Mouse (Mus musculus): ENCODE measurements around the gene Fpr3. TPM values are rescaled to one million over a fixed set of nuclear protein-coding genes. Genes with fewer than 3 reads are reported as not detected.

Fpr3 gene
- polyA plus RNA-seq, 1 experiment from 2014 or later = not detected

- 76% methylated on average over 1 of the region's 1 CpGs for WGBS
- H3K36me3 ChIP-seq = 0 out of 2 replicates have a peak, but pooled peaks cover 6% of the 10 kb centered on the region
- H3K9me3 ChIP-seq = no peaks in the 10 kb centered on the region
- H3K4me1 ChIP-seq = peaks cover 13% of the 10 kb centered on the region
- no peak overlapping the region for H3K4me2 ChIP-seq (replicated peaks)
- ATAC-seq (ENCODE audit: insufficient number of reproducible peaks, insufficient read depth, low FRiP score, low TSS enrichment) = no peak
- H3K4me3 ChIP-seq = no peak overlapping the region
- no peak overlapping the region for H3K27ac ChIP-seq
- no peaks in the 10 kb centered on the region for H3K27me3 ChIP-seq
- H3K9ac ChIP-seq = no peak overlapping the region
Measured at GRCm38 (mm10) chr17:17856612-17857011, 31.0 kb upstream of the Fpr3 start.

DNA sequence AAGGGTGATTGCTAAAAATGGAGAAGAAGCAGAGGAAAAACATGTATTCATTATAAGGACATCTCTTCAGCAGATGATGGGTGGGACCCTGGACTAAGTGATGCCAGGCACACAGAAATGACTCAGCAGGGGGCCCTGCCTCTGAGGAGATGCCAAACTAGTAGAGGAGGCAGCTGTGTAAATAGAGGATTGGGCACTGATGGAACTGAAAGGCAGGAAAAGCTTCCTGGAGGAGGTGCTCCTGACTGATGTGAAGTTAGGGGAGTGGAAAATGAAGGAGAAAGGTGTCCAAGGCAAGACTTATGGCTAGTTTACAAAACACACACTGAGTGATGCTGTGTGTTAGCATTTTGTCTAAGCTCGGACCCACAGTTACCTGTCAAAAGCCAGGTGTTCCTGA is 30.2 kb upstream of the Fpr3 start:
- Histone ChIP-seq H3K27ac (no peak overlapping the region), H3K9ac (no peak overlapping the region), H3K36me3 (peaks cover 10% of the 10 kb centered on the region; the same call in 1 of the 2 replicates), H3K4me1 (peaks cover 13% of the 10 kb centered on the region), H3K27me3 (no peaks in the 10 kb centered on the region), H3K4me2 (replicated peaks) (no peak overlapping the region), H3K4me3 (no peak overlapping the region), H3K9me3 (no peaks in the 10 kb centered on the region)
- 100% methylated on average over 1 of the region's 1 CpGs for WGBS
- no peak for ATAC-seq (ENCODE audit: insufficient number of reproducible peaks, insufficient read depth, low FRiP score, low TSS enrichment)

DNA sequence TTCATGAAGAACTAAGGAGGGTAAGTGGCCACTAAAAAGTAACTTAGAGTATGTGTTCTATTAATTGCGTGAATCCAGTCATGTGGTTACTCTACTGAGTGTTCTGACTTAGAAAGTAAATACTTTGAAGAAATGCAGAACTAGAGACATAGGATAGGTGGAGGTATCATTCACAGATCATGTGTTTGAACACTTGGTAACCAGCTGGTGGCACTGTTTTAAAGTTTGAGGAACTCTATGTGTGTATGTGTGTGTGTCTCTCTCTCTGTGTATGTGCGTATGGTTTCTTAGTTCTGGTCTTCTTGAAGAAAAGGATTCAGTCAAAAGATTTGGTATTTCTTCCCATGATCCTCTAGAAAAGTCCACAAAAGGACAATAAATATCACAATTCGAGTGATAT is 27.5 kb upstream of the Fpr3 start:
- WGBS = 78% methylated on average over 3 of the region's 3 CpGs

GRCm38 (mm10) chr17:17862360-17862759 is 25.3 kb upstream of the Fpr3 start:
- Histone ChIP-seq H3K27me3 (no peaks in the 10 kb centered on the region), H3K4me2 (replicated peaks) (no peak overlapping the region), H3K9me3 (no peaks in the 10 kb centered on the region), H3K9ac (no peak overlapping the region), H3K36me3 (peaks cover 19% of the 10 kb centered on the region), H3K4me1 (no peaks in the 10 kb centered on the region), H3K27ac (no peak overlapping the region), H3K4me3 (no peak overlapping the region)
- ATAC-seq (ENCODE audit: insufficient number of reproducible peaks, insufficient read depth, low FRiP score, low TSS enrichment) = no peak
- WGBS = 70% methylated on average over 1 of the region's 1 CpGs

More for the DNA sequence above, 27.5 kb upstream of the Fpr3 start:
- Histone ChIP-seq H3K4me2 (replicated peaks) (no peak overlapping the region), H3K27ac (no peak overlapping the region), H3K9ac (no peak overlapping the region), H3K4me3 (no peak overlapping the region), H3K27me3 (no peaks in the 10 kb centered on the region), H3K4me1 (peaks cover 7% of the 10 kb centered on the region), H3K36me3 (peaks cover 19% of the 10 kb centered on the region), H3K9me3 (no peaks in the 10 kb centered on the region)
- no peak for ATAC-seq (ENCODE audit: insufficient number of reproducible peaks, insufficient read depth, low FRiP score, low TSS enrichment)

GRCm38 (mm10) chr17:17865168-17865567 is 22.5 kb upstream of the Fpr3 start:
- no peaks in the 10 kb centered on the region for H3K9me3 ChIP-seq
- no peaks in the 10 kb centered on the region for H3K4me1 ChIP-seq
- H3K27ac ChIP-seq = no peak overlapping the region
- H3K9ac ChIP-seq = no peak overlapping the region
- peaks cover 19% of the 10 kb centered on the region for H3K36me3 ChIP-seq
- H3K4me3 ChIP-seq = no peak overlapping the region
- H3K4me2 ChIP-seq (replicated peaks) = no peak overlapping the region
- no peaks in the 10 kb centered on the region for H3K27me3 ChIP-seq
- ATAC-seq (ENCODE audit: insufficient number of reproducible peaks, insufficient read depth, low FRiP score, low TSS enrichment) = no peak
- WGBS = 61% methylated on average over 2 of the region's 2 CpGs

GRCm38 (mm10) chr17:17866801-17867469 is 20.7 kb upstream of the Fpr3 start:
- Histone ChIP-seq H3K4me1 (no peaks in the 10 kb centered on the region), H3K27me3 (no peaks in the 10 kb centered on the region), H3K36me3 (peaks cover 19% of the 10 kb centered on the region), H3K9me3 (no peaks in the 10 kb centered on the region), H3K4me2 (replicated peaks) (no peak overlapping the region), H3K4me3 (no peak overlapping the region), H3K27ac (no peak overlapping the region), H3K9ac (no peak overlapping the region)
- 90% methylated on average over 11 of the region's 11 CpGs for WGBS
- no peak for ATAC-seq (ENCODE audit: insufficient number of reproducible peaks, insufficient read depth, low FRiP score, low TSS enrichment)

GRCm38 (mm10) chr17:17870892-17871550 is 16.6 kb upstream of the Fpr3 start:
- Histone ChIP-seq H3K4me2 (replicated peaks) (no peak overlapping the region), H3K4me3 (no peak overlapping the region), H3K27ac (no peak overlapping the region), H3K9me3 (no peaks in the 10 kb centered on the region), H3K4me1 (no peaks in the 10 kb centered on the region), H3K9ac (no peak overlapping the region), H3K27me3 (no peaks in the 10 kb centered on the region), H3K36me3 (no peaks in the 10 kb centered on the region)
- ATAC-seq (ENCODE audit: insufficient number of reproducible peaks, insufficient read depth, low FRiP score, low TSS enrichment) = no peak
- WGBS = 84% methylated on average over 2 of the region's 2 CpGs

GRCm38 (mm10) chr17:17871697-17872096 is 16.0 kb upstream of the Fpr3 start:
- Histone ChIP-seq H3K4me2 (replicated peaks) (no peak overlapping the region), H3K4me1 (no peaks in the 10 kb centered on the region), H3K9me3 (no peaks in the 10 kb centered on the region), H3K9ac (no peak overlapping the region), H3K27ac (no peak overlapping the region), H3K4me3 (no peak overlapping the region), H3K36me3 (no peaks in the 10 kb centered on the region), H3K27me3 (no peaks in the 10 kb centered on the region)
- 88% methylated on average over 2 of the region's 2 CpGs for WGBS
- no peak for ATAC-seq (ENCODE audit: insufficient number of reproducible peaks, insufficient read depth, low FRiP score, low TSS enrichment)

DNA sequence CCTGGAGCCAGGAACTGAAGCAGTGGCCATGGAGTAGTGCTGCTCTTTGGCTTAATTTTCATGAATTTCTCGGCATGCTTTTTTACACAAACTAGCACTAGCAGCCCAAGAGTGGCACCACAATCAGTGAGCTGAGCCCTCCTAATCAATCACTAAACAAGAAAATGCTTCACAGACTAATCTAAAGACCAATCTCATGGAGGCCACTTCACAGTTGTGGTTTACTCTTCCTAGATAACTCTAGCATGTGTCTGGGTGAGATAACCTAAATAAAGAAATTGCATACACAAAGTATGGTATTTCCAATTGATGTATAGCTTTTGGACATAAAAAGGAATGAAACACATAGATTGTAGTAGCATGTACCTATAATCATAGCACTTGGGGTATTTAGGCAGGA is 8.3 kb upstream of the Fpr3 start:
- no peak overlapping the region for H3K9ac ChIP-seq
- 82% methylated on average over 1 of the region's 1 CpGs for WGBS

GRCm38 (mm10) chr17:17882672-17883071 is 5.0 kb upstream of the Fpr3 start:
- Histone ChIP-seq H3K4me1 (no peaks in the 10 kb centered on the region), H3K9me3 (no peaks in the 10 kb centered on the region)

More for the DNA sequence above, 8.3 kb upstream of the Fpr3 start:
- no peaks in the 10 kb centered on the region for H3K27me3 ChIP-seq
- no peaks in the 10 kb centered on the region for H3K4me1 ChIP-seq
- H3K4me2 ChIP-seq (replicated peaks) = no peak overlapping the region
- H3K4me3 ChIP-seq = no peak overlapping the region
- H3K9me3 ChIP-seq = no peaks in the 10 kb centered on the region
- ATAC-seq (ENCODE audit: insufficient number of reproducible peaks, insufficient read depth, low FRiP score, low TSS enrichment) = no peak
- H3K27ac ChIP-seq = no peak overlapping the region
- no peaks in the 10 kb centered on the region for H3K36me3 ChIP-seq

DNA sequence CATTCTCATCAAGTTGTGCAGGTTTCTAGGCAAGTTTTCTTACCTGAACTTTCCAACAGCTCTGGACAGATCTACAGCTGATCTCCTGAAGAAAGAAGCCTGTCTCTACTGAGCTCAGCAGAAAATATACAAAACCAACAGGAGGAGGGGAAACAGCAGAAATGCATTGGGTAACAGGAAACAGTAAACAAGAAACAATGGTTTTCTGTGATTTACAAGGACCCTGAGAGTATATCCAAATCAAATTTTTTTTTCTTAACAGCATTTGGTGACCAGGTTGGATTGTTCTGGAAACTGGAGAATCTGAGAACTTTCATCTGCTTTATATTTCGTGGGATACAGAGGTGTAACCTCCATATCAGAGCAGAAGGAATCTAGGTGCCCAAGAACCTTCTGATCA is 3.8 kb upstream of the Fpr3 start, which contains the start of gene Fpr1:
Gene Fpr1, minus strand, starts transcription at position 101 of the 400 bp plus-strand sequence.
- Histone ChIP-seq H3K4me1 (no peaks in the 10 kb centered on the region), H3K27ac (no peak within 1 kb of the TSS), H3K9me3 (no peaks in the 10 kb centered on the region), H3K27me3 (no peaks in the 10 kb centered on the region), H3K4me3 (no peak within 1 kb of the TSS), H3K4me2 (replicated peaks) (no peak within 1 kb of the TSS), H3K36me3 (no peaks in the 10 kb centered on the region), H3K9ac (no peak within 1 kb of the TSS)
- 64% methylated on average over 1 of the region's 1 CpGs for WGBS
- ATAC-seq (ENCODE audit: insufficient number of reproducible peaks, insufficient read depth, low FRiP score, low TSS enrichment) = no peak

More at GRCm38 (mm10) chr17:17882672-17883071, 5.0 kb upstream of the Fpr3 start:
- ATAC-seq (ENCODE audit: insufficient number of reproducible peaks, insufficient read depth, low FRiP score, low TSS enrichment) = no peak
- Histone ChIP-seq H3K4me2 (replicated peaks) (no peak overlapping the region), H3K9ac (no peak overlapping the region), H3K27ac (no peak overlapping the region), H3K27me3 (no peaks in the 10 kb centered on the region), H3K36me3 (no peaks in the 10 kb centered on the region), H3K4me3 (no peak overlapping the region)
- 78% methylated on average over 3 of the region's 3 CpGs for WGBS

DNA sequence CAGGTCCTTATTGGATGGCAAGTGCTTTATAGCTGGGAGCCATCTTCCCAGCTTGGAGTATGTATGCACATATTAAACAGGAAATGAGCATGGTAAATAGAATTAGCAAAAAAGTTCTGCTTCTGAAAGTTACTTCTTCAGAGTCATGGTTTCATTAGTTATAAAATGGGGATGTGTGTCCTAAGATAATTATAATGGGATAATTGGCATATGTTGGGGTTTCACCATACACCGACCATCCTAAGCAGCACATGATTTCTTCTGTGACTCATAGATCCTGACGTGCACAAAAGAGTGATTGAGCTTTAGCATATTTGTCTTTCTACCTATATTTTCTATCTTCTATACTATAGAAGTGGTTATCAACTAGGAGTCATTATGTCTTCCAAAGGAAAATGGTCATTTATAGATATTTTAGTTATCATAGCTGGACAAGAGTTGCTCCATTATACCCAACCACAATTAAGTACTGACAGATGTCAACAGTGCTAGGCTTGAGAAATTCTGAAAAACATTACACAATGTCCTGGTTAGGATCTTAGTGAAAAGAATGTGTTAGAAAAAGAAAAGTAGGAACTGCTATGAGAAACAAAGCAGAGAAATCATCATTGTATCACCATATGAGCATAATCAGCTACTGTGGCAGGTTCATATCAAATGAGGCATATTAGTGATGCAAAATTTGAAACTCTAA is 2.2 kb downstream of the Fpr3 start:
- Histone ChIP-seq H3K27me3 (no peaks in the 10 kb centered on the region), H3K4me2 (replicated peaks) (no peak overlapping the region), H3K9me3 (no peaks in the 10 kb centered on the region), H3K4me3 (no peak overlapping the region), H3K27ac (no peak overlapping the region), H3K36me3 (no peaks in the 10 kb centered on the region), H3K9ac (no peak overlapping the region), H3K4me1 (no peaks in the 10 kb centered on the region)
- WGBS = 74% methylated on average over 2 of the region's 2 CpGs
- ATAC-seq (ENCODE audit: insufficient number of reproducible peaks, insufficient read depth, low FRiP score, low TSS enrichment) = no peak

All from embryonic facial prominence, embryonic 12.5 days (tissue).